Mouse (Mus musculus): ENCODE measurements around the gene Sema3b. TPM values are rescaled to one million over a fixed set of nuclear protein-coding genes. Genes with fewer than 3 reads are reported as not detected.

Sema3b gene
- polyA plus RNA-seq, 1 experiment = not detected

DNA sequence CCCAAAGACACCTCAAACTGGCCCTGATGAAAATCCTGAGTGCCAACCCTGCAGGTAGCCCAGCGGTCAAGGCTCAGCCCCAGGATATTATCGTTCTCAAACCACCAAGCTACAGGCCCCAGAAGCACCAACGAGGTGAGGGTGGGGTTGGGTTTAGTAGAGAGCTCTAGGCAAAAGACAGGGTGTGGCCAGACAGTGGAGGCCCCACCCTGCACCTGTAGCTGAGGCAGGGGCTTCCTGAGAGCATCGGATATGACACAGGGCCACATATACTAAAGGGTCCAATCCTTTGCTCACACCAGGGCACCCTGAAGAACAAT is 20.3 kb upstream of the Sema3b start:
- Histone ChIP-seq H3K4me3 (replicated peaks) (no peak overlapping the region), H3K27me3 (ENCODE audit: control insufficient read depth) (no peaks in the 10 kb centered on the region), H3K36me3 (ENCODE audit: control insufficient read depth) (peaks cover 80% of the 10 kb centered on the region), H3K4me1 (ENCODE audit: control insufficient read depth) (peaks cover 93% of the 10 kb centered on the region), H3K9me3 (ENCODE audit: control insufficient read depth, low read length) (no peaks in the 10 kb centered on the region)
- TF ChIP-seq GATA1 (IDR thresholded peaks at IDR 0.05; ENCODE audit: low read length) (no peak), TAL1 (IDR thresholded peaks at IDR 0.05; ENCODE audit: low read length) (no peak)

DNA sequence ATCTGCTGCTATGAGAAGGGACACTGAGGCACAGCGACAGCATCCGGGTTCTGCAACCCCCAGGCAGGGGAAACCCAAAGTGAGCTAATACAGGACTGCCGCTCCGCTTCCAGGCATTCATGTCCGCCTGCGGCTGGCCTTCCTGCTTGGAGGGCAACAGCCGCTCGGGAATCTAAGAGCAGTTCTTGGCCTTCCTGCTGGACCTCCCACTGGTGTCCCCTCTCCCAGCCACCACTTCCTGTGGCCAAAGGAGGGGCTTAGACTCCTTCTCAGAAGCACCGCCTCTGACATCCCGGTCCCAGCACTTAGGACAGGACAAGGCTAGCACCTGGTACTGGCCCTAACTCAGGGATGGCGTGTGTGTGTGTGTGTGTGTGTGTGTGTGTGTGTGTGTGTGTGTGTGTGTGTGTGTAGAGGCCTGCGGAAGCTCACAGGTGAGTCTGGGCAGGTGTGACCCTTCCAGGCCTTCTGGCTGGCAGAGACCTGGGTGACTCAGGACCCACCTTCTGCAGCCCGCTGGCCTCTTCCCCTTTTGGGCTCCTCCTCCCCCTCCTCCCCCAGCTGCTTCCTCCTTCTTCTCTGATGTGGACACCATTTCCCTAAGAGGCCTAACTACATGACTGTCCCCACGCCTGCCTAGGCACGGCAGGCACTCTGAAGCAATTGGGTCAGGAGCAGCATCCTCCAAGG is 19.8 kb upstream of the Sema3b start:
- no peaks in the 10 kb centered on the region for H3K9me3 ChIP-seq (ENCODE audit: control insufficient read depth, low read length)
- no peak overlapping the region for H3K4me3 ChIP-seq (replicated peaks)
- H3K4me1 ChIP-seq (ENCODE audit: control insufficient read depth) = peaks cover 89% of the 10 kb centered on the region
- H3K27me3 ChIP-seq (ENCODE audit: control insufficient read depth) = no peaks in the 10 kb centered on the region
- TF ChIP-seq GATA1 (IDR thresholded peaks at IDR 0.05; ENCODE audit: low read length) (no peak), TAL1 (IDR thresholded peaks at IDR 0.05; ENCODE audit: low read length) (no peak)
- peaks cover 85% of the 10 kb centered on the region for H3K36me3 ChIP-seq (ENCODE audit: control insufficient read depth)

DNA sequence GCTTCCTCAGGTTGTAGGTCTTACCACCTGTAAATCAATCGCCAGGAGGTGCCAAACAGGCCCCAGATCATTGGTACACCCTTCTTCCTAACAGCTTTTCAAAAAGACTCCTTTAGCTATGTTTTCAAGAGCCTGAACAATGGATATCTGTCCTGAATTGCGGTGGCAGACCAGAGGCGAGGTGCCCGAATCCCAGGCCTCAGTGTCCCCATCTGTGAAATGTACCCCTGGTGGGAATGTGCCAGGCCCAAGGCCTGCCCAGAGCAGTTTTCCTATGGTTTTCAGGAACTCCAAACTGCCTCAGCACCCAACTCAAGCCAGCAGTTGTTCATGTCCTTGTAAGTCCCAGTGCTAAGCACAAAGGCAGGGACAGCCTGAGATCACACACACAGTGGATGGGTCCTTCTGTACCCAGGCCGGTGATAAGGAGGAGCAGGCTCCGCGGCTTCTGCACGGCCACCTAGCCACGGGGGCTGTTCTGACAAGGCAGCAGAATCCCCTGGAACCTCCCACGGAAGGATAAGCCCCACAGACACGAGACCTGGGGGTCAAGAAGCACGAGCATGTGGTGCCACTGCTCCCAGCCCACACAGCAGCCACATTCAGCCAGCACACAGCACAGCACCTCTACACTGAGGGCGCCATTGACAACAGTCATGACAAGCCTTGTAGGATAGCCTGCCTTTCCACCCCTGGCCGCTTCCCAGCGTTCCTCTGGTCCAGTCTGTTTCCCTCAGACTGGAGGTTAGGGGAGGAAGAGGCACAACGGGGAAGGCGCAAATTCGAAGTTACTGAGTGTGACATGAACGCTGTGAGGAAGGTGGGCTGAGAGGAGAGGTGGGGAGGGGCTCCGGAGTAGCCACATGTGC is 18.6 kb upstream of the Sema3b start:
- TF ChIP-seq TAL1 (IDR thresholded peaks at IDR 0.05; ENCODE audit: low read length) (no peak), GATA1 (IDR thresholded peaks at IDR 0.05; ENCODE audit: low read length) (no peak)
- Histone ChIP-seq H3K27me3 (ENCODE audit: control insufficient read depth) (no peaks in the 10 kb centered on the region), H3K4me1 (ENCODE audit: control insufficient read depth) (peaks cover 77% of the 10 kb centered on the region), H3K4me3 (replicated peaks) (no peak overlapping the region), H3K36me3 (ENCODE audit: control insufficient read depth) (peaks cover 94% of the 10 kb centered on the region), H3K9me3 (ENCODE audit: control insufficient read depth, low read length) (no peaks in the 10 kb centered on the region)

DNA sequence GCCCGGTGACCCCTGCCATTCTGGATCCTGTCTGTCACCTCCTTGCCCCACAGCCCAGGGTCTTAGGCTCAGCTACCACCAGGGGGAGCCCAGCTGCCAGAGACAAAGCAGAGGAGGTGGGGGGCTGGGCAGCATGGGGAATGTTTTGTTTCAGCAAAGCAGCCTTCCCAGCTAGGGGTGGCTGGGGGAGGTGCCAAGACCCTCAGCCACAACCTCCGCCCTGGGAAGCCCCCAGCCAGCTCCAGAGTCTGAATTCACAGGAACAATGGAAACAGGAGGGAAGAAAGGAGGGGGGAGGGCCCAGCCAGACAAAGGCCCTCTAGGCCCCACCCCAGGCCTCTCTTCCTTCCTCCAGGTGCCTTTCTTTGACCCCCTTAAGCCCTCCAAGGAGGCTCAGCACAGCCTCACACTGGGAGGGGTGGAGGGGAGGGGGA is 17.8 kb upstream of the Sema3b start:
- TF ChIP-seq TAL1 (IDR thresholded peaks at IDR 0.05; ENCODE audit: low read length) (no peak), GATA1 (IDR thresholded peaks at IDR 0.05; ENCODE audit: low read length) (no peak)
- no peaks in the 10 kb centered on the region for H3K27me3 ChIP-seq (ENCODE audit: control insufficient read depth)
- no peak overlapping the region for H3K4me3 ChIP-seq (replicated peaks)
- H3K4me1 ChIP-seq (ENCODE audit: control insufficient read depth) = peaks cover 69% of the 10 kb centered on the region
- peaks cover 92% of the 10 kb centered on the region for H3K36me3 ChIP-seq (ENCODE audit: control insufficient read depth)
- no peaks in the 10 kb centered on the region for H3K9me3 ChIP-seq (ENCODE audit: control insufficient read depth, low read length)

DNA sequence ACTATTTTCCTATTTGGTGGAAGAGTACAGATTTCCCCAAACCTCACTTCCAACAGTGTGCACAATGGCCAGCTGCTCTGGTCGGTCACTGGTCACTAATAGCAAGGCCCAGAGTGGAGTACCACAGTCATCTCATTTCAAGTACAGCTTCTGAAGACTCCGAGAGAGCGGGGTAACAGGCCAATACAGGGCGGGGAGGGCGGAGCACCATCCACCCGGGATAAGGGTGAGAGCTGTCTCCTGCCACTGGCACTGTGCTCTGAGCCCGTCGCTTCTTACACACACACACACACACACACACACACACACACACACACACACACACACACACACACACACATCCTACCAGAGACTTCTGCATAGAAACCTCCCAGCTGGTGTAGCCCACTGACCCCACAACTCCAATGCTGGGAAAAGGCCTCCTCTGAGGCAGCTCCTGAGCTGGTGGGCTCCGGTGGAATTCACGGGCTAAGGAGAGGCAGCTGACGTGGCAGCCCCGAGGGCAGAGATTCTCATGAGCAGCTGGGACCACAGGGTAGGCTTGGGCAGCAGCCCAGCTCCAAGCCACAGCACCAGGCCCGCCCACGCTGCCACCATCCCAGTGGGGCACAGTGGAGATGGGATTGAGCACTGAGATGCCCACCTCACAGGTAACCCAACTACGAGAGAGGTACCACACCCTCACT is 17.3 kb upstream of the Sema3b start:
- Histone ChIP-seq H3K4me1 (ENCODE audit: control insufficient read depth) (peaks cover 63% of the 10 kb centered on the region), H3K36me3 (ENCODE audit: control insufficient read depth) (peaks cover 87% of the 10 kb centered on the region), H3K4me3 (replicated peaks) (no peak overlapping the region), H3K27me3 (ENCODE audit: control insufficient read depth) (no peaks in the 10 kb centered on the region), H3K9me3 (ENCODE audit: control insufficient read depth, low read length) (no peaks in the 10 kb centered on the region)
- TF ChIP-seq TAL1 (IDR thresholded peaks at IDR 0.05; ENCODE audit: low read length) (no peak), GATA1 (IDR thresholded peaks at IDR 0.05; ENCODE audit: low read length) (no peak)

DNA sequence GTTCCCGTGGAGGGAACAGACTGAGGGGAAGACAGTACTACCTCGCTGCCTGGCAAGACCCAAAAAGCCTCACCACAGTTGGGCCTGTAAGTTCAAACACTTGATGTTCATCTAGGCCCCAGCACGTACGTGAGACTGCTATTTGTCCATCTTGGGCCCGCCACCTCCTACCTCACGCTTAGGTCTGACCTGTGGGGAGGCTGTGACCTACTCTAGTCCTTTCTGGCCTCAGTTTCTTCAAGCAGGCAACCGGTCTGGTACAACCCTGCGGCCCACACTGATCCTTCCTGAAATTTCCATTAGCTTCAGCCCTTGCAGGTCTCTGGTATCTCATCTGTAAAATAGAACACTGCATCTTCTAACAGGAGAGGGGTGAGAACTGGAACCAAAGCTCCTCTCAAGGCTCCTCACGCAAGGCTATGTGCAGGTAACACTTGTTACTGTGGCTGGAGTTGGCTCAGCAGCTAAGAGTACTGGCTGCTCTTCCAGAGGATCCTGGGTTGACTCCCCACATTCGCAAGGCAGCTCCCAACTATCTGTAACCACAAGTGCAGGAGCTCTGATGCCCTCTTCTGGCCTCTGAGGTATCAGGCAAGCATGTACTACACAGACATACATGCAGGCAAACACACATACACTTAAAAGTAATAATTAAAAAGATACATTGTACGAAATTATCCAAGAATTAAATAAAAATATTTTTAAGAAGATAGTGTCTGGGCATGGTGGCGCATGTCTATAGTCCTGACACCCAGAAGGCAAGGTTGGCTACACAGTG is 16.5 kb upstream of the Sema3b start:
- TF ChIP-seq GATA1 (IDR thresholded peaks at IDR 0.05; ENCODE audit: low read length) = no peak
- no peak for TF ChIP-seq TAL1 (IDR thresholded peaks at IDR 0.05; ENCODE audit: low read length)
- Histone ChIP-seq H3K4me1 (ENCODE audit: control insufficient read depth) (peaks cover 56% of the 10 kb centered on the region), H3K9me3 (ENCODE audit: control insufficient read depth, low read length) (no peaks in the 10 kb centered on the region), H3K27me3 (ENCODE audit: control insufficient read depth) (no peaks in the 10 kb centered on the region), H3K4me3 (replicated peaks) (no peak overlapping the region), H3K36me3 (ENCODE audit: control insufficient read depth) (peaks cover 82% of the 10 kb centered on the region)

DNA sequence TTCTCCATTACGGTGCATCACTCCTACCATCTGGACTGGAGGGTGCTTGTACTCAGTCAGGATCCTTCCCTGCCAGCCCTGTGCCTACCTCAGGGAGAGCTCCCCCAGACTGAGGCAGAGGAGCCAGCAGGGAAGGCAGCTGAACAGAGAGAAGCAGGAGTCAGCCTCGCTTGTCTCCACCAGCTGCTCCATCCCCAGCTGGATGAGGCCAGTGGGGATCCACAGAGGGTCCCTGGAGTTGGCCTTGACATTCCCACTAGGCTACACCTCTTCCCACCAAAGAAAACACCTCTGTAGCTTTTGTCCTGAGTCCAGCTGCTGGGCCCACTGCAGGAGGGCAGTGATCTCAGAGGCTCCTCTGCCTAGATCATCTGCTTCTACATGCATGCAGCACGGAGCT is 15.9 kb upstream of the Sema3b start:
- Histone ChIP-seq H3K9me3 (ENCODE audit: control insufficient read depth, low read length) (no peaks in the 10 kb centered on the region), H3K36me3 (ENCODE audit: control insufficient read depth) (peaks cover 85% of the 10 kb centered on the region), H3K4me3 (replicated peaks) (no peak overlapping the region), H3K27me3 (ENCODE audit: control insufficient read depth) (no peaks in the 10 kb centered on the region), H3K4me1 (ENCODE audit: control insufficient read depth) (peaks cover 51% of the 10 kb centered on the region)
- no peak for TF ChIP-seq TAL1 (IDR thresholded peaks at IDR 0.05; ENCODE audit: low read length)
- TF ChIP-seq GATA1 (IDR thresholded peaks at IDR 0.05; ENCODE audit: low read length) = no peak

DNA sequence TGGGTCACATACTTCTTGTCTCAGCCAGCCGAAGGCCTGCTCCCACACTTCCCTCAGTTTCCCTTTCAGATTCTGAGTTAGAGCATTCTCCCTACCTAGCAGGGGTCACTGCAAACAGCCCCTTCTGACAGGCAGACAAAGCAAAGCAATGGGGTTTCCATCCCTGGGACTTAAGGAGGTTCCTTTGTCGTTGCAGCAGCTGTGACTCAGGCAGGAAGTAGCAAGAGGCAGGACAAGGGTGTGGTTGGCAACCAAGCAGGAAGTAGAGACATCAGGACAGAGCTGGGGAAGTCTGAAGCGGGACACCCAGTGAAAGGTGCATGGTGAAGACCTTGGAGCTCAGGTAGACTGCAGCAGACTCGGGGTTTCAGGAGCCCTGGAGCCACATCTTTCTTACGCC is 15.5 kb upstream of the Sema3b start:
- no peak overlapping the region for H3K4me3 ChIP-seq (replicated peaks)

More for the DNA sequence above, 15.5 kb upstream of the Sema3b start:
- no peaks in the 10 kb centered on the region for H3K9me3 ChIP-seq (ENCODE audit: control insufficient read depth, low read length)
- peaks cover 85% of the 10 kb centered on the region for H3K36me3 ChIP-seq (ENCODE audit: control insufficient read depth)
- TF ChIP-seq TAL1 (IDR thresholded peaks at IDR 0.05; ENCODE audit: low read length) = no peak
- TF ChIP-seq GATA1 (IDR thresholded peaks at IDR 0.05; ENCODE audit: low read length) = no peak
- H3K4me1 ChIP-seq (ENCODE audit: control insufficient read depth) = peaks cover 51% of the 10 kb centered on the region
- no peaks in the 10 kb centered on the region for H3K27me3 ChIP-seq (ENCODE audit: control insufficient read depth)

All from erythroblast, embryonic 14.5 days (primary cell).